Mouse (Mus musculus): ENCODE measurements around the gene Sp9. TPM values are rescaled to one million over a fixed set of nuclear protein-coding genes. Genes with fewer than 3 reads are reported as not detected.

Gene Sp9
- not detected for total RNA-seq (2022)

- no peak for DNase-seq (ENCODE audit: low spot score)
Measured at GRCm38 (mm10) chr2:73271459-73272161, at the start of gene Sp9. Gene Sp9, plus strand, starts transcription at chr2:73271925.

DNA sequence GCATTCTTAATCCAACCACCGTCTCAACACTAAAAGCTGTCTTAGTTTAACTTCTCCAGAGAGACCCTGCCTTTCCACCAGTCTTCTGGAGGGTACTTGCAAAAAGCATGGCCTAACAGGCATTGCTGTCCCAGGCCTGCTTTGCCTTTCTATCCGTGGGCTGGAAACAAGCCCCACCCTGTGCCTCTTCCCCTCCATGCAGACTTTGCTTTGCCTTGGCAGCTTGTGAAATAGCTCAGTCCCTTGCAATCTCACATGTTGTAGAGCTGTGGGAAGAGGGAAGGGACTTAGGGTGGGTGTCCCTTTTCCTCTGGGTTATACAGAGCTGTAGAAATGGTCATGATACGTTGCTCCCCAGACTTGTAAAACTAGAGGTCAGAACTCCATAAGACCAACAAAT lies 40.6 kb upstream of the Sp9 start:
- DNase-seq (ENCODE audit: low spot score), result no peak

DNA sequence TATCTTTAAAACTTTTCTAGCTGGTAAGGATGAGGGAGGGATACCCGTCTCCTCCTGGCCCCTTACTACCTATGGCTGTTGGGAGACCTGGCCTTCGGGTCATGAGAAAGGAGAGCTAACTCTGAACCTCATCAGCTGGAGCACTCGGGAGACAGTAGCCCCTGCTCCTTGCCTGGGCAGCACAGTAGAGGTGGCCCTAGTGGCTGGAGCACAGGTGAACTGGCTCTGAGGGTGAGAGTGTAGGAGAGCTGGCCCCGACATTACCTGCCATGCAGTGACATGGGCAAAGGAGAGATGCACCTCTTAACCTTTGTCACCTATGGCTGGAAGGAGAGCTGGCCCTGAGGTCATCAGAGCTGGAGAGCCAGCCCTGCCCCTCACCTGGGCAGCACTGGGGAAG lies 30.4 kb upstream of the Sp9 start:
- no peak for DNase-seq (ENCODE audit: low spot score)

DNA sequence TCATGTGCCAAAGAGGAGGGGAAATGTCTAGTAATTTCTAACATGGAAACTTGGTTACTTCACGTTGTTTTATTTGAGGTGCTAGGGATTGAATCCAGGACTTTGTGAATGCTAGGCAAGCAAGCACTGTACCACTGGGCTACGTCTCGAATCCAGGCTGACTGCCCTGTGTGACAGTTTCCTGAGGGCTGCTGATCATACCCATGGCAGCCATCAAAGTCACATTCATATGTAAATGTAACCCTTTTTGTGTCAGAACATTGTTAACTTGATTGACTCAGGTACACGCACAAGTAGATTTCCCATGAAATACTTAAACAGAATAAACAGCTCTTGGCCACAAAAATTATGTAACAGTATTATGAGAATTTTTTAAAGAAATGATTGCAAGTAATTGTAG lies 23.0 kb upstream of the Sp9 start:
- DNase-seq (ENCODE audit: low spot score), result no peak

GRCm38 (mm10) chr2:73263172-73263765 lies 8.5 kb upstream of the Sp9 start:
- no peak for DNase-seq (ENCODE audit: low spot score)

DNA sequence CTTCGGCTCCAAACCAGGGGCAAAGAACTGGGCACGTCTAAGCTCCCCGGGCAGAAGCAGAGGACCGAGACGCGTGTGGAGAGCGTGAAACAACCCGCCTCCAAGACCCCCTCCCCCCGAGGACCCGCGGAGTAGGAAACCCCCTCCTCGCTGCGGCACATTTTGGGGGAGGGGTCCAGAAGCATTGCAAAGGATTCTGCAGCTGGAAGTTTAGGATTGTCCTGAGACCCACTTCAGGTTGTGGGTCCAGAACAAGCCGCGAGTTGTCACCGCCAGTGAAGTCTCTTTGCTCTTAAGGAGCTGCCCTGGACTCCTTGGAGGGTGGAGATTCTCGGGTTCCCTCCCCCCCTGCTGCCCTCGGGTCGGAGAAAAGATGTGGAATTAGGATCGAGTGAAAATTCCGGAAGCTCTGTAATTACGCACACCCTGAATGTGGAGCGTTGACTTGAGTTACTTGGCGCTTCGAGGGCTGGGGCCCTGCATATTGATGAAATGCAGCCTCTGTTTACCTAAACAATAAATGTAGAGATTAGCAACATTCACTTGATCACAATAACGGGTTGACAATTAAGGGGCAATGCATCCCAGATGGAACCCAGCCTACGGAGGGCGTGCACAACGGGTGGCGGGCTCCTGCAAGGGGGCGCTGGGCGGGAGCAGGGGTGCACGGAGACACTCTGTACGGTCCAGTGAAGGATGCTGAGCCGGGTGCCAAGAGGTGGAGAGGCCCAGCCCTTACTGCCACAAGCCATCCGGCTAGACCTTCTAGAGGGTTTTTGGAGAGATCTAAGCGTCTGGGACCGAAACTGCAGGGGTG lies 7.7 kb upstream of the Sp9 start:
- no peak for DNase-seq (ENCODE audit: low spot score)

GRCm38 (mm10) chr2:73264611-73265195 lies 7.0 kb upstream of the Sp9 start:
- DNase-seq (ENCODE audit: low spot score), result no peak

DNA sequence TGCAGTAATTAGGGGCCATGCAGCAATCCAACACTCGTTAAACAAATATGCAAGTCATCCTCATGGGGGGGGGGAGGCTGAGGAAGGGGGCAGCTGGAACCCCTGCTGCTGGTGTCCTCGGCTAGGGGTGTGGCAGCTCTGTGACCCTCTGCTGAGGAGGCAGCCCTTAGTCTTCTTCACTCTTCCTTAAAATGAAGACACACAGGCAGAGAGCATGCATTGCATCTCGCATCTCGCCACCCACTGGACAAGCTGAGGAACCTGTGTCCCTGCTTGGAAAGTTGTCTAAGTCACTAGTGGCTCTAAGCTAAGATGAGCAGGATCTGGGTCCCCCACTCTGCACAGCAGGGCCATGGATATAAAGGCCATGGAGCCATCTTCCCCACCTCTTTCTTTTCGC lies 5.7 kb upstream of the Sp9 start:
- no peak for DNase-seq (ENCODE audit: low spot score)

DNA sequence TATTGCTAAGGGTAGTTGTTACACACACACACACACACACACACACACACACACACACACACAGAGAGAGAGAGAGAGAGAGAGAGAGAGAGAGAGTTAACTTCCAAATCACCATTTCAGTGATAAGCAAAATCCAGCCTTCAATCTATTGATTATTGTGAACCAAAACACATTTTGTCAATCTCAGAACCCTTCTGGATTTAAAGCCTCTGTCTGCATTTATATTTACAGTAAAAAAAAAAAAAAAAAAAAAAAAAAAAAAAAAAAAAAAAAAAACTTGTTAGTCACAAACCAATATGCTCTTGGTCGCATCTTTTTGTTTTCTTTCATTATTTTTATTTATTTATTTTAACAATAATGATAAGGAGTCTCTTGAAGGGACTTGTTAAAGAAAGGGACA lies 5.1 kb upstream of the Sp9 start:
- no peak for DNase-seq (ENCODE audit: low spot score)

- DNase-seq (ENCODE audit: low spot score), result no peak
Measured at GRCm38 (mm10) chr2:73267231-73267630, 4.5 kb upstream of the Sp9 start.

GRCm38 (mm10) chr2:73267818-73268217 lies 3.9 kb upstream of the Sp9 start:
- no peak for DNase-seq (ENCODE audit: low spot score)

DNA sequence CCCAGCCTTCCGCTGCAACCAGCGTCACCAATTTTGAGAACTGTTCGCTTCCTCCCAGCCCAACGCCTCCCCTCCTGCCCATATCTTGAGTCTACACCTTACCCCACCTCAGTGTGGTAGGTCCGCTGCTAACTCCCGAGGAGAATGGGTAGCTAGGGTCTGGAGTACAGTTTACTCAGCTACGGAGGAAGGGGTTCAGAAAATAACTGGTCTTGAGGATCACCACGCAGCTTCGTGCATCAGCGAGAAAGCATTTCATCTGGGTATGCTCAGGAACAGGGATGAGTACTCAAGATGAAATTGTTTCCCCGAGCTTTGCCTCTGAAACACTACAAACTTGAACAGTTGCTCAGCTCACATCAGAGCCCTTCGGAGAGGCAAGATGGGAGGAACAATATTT lies 3.4 kb upstream of the Sp9 start:
- no peak for DNase-seq (ENCODE audit: low spot score)

DNA sequence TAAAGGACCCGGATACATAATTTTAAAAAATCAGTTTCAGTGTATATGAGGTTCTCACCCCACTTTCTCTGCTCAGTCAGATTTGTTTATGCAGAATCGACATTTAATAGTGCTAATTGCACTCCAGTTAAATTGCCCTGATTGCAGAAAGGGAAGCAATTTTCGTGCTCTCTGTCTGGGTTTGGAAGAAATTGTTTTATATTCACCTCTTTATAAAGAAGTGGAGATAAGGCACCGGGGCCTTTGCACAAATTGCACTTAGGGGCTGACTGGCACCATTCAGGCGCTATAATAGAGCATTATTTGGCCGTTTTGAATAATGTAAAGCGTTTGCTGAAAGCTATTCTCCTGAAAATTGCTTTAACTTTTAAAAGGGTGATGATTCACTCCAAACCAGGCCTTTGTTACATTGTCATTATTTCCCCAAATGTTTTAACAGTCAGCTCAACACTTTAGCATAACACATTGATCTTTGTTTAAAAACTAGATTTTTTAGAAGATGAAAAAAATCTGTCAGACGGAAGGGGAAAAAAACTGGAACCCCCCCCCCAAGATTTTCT lies 2.8 kb upstream of the Sp9 start:
- DNase-seq (ENCODE audit: low spot score), result no peak

- no peak for DNase-seq (ENCODE audit: low spot score)
Measured at GRCm38 (mm10) chr2:73269666-73270065, 2.1 kb upstream of the Sp9 start.

DNA sequence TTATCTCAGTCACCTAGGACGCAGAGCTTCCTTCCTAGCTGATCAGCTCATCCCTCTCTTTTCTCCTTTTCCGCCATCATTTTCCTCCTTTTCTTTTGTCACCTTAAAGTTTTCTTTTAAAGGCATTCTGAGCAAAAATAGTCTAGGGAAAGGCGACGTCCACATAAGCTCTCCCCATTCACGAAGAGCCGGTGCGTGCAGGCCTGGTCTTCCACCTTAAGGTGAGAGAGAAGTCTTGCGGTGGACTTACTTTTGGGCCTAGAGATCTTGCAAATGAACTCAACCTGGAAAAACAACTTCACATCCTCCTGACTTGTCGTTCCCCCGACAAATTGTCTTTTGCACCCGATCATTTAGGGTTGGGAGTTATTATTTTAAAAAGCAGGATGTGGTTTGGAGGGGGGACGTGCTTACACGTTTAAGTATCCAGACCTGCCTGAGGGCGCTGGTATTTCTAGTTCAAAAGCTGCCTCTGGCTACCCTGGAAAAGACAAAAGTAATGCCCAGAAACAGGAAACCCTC lies 1.6 kb upstream of the Sp9 start:
- no peak for DNase-seq (ENCODE audit: low spot score)

GRCm38 (mm10) chr2:73270593-73271458 lies 899 bp upstream of the Sp9 start:
- no peak for DNase-seq (ENCODE audit: low spot score)

GRCm38 (mm10) chr2:73272351-73273248 lies 875 bp downstream of the Sp9 start:
- no peak for DNase-seq (ENCODE audit: low spot score)

DNA sequence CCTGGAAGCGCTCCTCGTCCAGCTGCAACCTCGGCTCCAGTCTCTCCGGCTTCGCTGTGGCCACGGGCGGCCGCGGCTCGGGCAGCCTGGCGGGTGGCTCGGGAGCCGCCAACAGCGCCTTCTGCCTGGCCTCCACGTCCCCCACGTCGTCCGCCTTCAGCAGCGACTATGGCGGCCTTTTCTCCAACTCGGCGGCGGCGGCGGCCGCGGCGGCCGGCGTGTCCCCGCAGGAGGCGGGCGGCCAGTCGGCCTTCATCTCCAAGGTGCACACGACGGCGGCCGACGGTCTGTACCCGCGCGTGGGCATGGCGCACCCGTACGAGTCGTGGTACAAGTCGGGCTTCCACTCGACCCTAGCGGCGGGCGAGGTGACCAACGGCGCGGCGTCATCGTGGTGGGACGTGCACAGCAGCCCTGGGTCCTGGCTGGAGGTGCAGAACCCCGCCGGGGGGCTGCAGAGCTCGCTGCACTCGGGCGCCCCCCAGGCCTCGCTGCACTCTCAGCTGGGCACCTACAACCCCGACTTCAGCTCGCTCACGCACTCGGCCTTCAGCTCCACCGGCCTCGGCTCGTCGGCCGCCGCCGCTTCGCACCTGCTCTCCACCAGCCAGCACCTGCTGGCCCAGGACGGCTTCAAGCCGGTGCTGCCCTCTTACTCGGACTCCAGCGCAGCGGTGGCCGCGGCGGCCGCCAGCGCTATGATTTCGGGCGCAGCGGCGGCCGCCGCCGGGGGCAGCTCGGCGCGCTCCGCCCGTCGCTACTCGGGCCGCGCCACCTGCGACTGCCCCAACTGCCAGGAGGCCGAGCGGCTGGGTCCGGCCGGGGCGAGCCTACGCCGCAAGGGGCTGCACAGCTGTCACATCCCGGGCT lies 1.8 kb downstream of the Sp9 start:
- no peak for DNase-seq (ENCODE audit: low spot score)
